Mouse (Mus musculus) forebrain, postnatal 0 days (tissue): ENCODE measurements at regions not wholly inside any gene's neighbourhood (a gene's known extent, or its start where the extent isn't known, plus 50 kb on each side); places are given as distances from the start of the nearest gene placed in this dataset.
"Not testable (repeated sequence)": the region's sequence is repeated elsewhere in the genome, so short reads cannot be mapped to it uniquely, and the experiment has no call there.

Experiments
- ATAC-seq: fragments of 200-750 bp; cut with Nextera tagmentation; 2 replicates; pipeline ENCODE4 v1.8.0; 2017; ENCODE audit warnings: mild to moderate bottlenecking, moderate library complexity
- DNase-seq: peaks from one replicate; pipeline ENCODE4 v3.0.0-alpha.2; 2015
- H3K27ac ChIP-seq: fragments of 300-500 bp; sonication (generic); 2 replicates; pipeline ENCODE4 v1.5.1; 2014; ENCODE audit warnings: low read depth, mild to moderate bottlenecking, antibody characterized with exemption, low read length, moderate library complexity, mixed read lengths
- H3K27me3 ChIP-seq: fragments of 300-500 bp; sonication (generic); 2 replicates; pipeline ENCODE4 v1.6.1; 2014; ENCODE audit warnings: mild to moderate bottlenecking, low read length, mixed read lengths; ENCODE audit not compliant: insufficient read depth
- H3K36me3 ChIP-seq: fragments of 300-500 bp; sonication (generic); 2 replicates; pipeline ENCODE4 v1.6.1; 2014; ENCODE audit warnings: mild to moderate bottlenecking, moderate library complexity; ENCODE audit not compliant: insufficient read depth
- H3K4me1 ChIP-seq: fragments of 300-500 bp; sonication (generic); 2 replicates; pipeline ENCODE4 v1.6.1; 2014; ENCODE audit warnings: antibody characterized with exemption; ENCODE audit not compliant: insufficient read depth
- H3K4me2 ChIP-seq: fragments of 300-500 bp; sonication (generic); 2 replicates; pipeline ENCODE4 v1.6.1; 2014; ENCODE audit warnings: low read depth, mild to moderate bottlenecking, moderate library complexity
- H3K4me3 ChIP-seq: fragments of 300-500 bp; sonication (generic); 2 replicates; pipeline ENCODE4 v1.5.1; 2014; ENCODE audit warnings: low read depth, low read length, mixed read lengths
- H3K9ac ChIP-seq: fragments of 300-500 bp; sonication (generic); 2 replicates; pipeline ENCODE4 v1.6.1; 2014; ENCODE audit warnings: mild to moderate bottlenecking
- H3K9me3 ChIP-seq: fragments of 300-500 bp; sonication (generic); 2 replicates; pipeline ENCODE4 v1.6.1; 2016; ENCODE audit warnings: low read length
- CTCF ChIP-seq: sonication (generic); IDR thresholded peaks from 2 replicates; pipeline ENCODE4 v1.5.1; 2016; ENCODE audit warnings: antibody characterized with exemption, control low read depth, low read depth
- WGBS: fragments of 180-500 bp; shearing (Covaris S2); extraction: QIAGEN DNeasy Blood & Tissue Kit; methylation state at CpG from one replicate; pipeline ENCODE4 v1.1.7; 2014; 5-methylcytosine and 5-hydroxymethylcytosine counted together

DNA sequence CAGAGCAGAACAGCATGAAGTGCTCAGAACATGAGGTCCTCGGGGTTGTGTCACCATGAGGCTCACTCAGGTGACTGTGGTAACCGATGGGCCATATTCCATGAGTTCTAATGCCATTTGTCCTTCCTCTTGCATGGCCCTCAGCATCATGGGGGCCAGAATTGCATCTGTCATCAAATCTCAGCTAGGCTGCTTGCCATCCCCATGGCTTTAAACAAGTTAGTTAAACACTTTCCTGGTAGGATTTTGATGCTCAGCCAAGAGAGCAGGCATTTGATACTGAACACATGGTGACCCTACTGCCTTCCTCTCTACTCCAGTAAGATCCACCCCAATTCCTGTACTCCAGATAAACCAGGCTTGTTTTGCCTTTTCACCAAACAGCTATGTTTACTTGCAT is 98.3 kb upstream of the Plcxd3 start:
- H3K9me3 ChIP-seq = no peaks in the 10 kb centered on the region
- H3K9ac ChIP-seq = no peak overlapping the region
- WGBS = 77% methylated on average over 2 of the region's 2 CpGs
- H3K4me1 ChIP-seq = no peaks in the 10 kb centered on the region
- no peak overlapping the region for H3K4me3 ChIP-seq
- no peaks in the 10 kb centered on the region for H3K36me3 ChIP-seq
- H3K27me3 ChIP-seq = no peaks in the 10 kb centered on the region
- H3K4me2 ChIP-seq = no peak overlapping the region
- TF ChIP-seq CTCF = no peak
- ATAC-seq (no peak), DNase-seq (no peak)
- H3K27ac ChIP-seq = no peak overlapping the region

DNA sequence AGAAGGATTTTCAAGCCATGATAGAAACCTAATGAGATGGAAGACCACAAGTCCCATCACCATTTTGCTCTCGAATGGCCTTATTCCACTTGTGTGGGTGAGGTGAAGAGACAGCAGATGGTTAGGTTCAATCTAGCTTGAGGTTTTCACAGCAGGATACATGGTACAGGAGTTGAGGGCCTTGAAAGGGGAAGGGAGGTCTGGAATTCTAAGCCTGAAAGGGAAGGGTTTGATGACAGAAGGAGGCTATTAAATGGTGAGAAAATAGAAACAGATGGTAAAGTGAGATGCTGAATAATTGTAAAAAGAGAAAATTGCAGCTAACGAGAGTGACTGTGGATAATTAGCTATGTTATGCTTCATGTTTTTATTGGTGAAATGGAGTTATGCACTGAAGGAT is 67.8 kb upstream of the Plcxd3 start:
- Histone ChIP-seq H3K4me3 (no peak overlapping the region), H3K9ac (no peak overlapping the region), H3K36me3 (no peaks in the 10 kb centered on the region), H3K27ac (no peak overlapping the region), H3K4me1 (no peaks in the 10 kb centered on the region), H3K27me3 (no peaks in the 10 kb centered on the region), H3K4me2 (no peak overlapping the region), H3K9me3 (no peaks in the 10 kb centered on the region)
- WGBS = 34% methylated on average over 2 of the region's 2 CpGs
- DNase-seq (no peak), ATAC-seq (peak; percentile 53)
- no peak for TF ChIP-seq CTCF

DNA sequence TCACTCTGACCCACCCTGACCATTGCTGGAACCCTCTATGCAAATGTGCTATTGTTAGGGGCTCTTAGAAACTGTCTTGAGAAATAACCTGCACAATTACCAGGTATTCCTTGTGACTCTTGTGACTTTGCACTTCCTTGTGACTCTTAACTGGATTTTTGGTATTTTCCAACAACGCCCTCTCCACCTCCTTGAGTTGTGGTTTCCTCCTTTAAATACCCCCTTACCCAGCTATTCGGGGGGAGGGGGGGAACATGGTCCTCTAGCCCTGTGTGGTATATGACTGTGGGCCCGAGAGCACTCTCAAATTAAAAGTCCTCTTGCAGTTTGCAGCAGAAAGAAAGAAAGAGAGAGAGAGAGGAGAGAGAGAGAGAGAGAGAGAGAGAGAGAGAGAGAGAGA is 61.6 kb upstream of the Plcxd3 start:
- not testable (repeated sequence) for H3K4me3 ChIP-seq, H3K4me1 ChIP-seq, H3K4me2 ChIP-seq, DNase-seq, H3K27me3 ChIP-seq, H3K9ac ChIP-seq, H3K27ac ChIP-seq, H3K9me3 ChIP-seq, H3K36me3 ChIP-seq, ATAC-seq
- 85% methylated on average over 3 of the region's 3 CpGs for WGBS

DNA sequence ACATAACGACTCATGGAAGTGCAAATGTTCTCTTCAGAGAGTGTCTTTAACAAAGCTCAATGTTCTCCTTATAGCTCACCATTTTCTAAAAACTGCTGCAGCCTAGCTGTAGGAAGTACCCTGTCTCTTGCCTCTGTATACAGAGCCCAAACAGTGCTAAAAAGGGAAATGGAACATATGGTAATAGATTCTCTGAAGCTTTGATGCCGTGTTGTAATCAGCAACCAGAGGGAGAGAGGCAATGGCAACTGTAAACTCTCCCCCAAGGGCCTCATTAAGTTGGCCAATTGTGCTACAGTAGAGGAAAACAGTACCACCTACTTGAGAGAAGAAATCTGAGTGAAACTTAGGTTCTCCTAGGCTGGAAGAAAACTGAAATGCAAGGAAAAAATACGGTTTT is 59.4 kb upstream of the Plcxd3 start:
- DNase-seq (no peak), ATAC-seq (no peak)
- 39% methylated on average over 3 of the region's 3 CpGs for WGBS
- Histone ChIP-seq H3K4me1 (no peaks in the 10 kb centered on the region), H3K9ac (no peak overlapping the region), H3K9me3 (no peaks in the 10 kb centered on the region), H3K36me3 (no peaks in the 10 kb centered on the region), H3K27me3 (no peaks in the 10 kb centered on the region), H3K4me2 (no peak overlapping the region), H3K4me3 (no peak overlapping the region), H3K27ac (no peak overlapping the region)
- no peak for TF ChIP-seq CTCF
